Mouse (Mus musculus) erythroblast, embryonic 14.5 days (primary cell): Measurements from ENCODE around the gene Mia3. TPM values are rescaled to one million over a fixed set of nuclear protein-coding genes. Genes with fewer than 3 reads are reported as not detected.
"Not testable (repeated sequence)": the region's sequence is repeated elsewhere in the genome, so short reads cannot be mapped to it uniquely, and the experiment has no call there.

Experiments
- H3K27me3 ChIP-seq: 2 replicates; pipeline ENCODE4 v1.6.1; 2012; ENCODE audit warnings: inconsistent platforms; ENCODE audit not compliant: control insufficient read depth
- H3K36me3 ChIP-seq: 2 replicates; pipeline ENCODE4 v1.6.1; 2012; ENCODE audit warnings: mild to moderate bottlenecking, inconsistent platforms; ENCODE audit not compliant: control insufficient read depth
- H3K4me1 ChIP-seq: 2 replicates; pipeline ENCODE4 v1.6.1; 2012; ENCODE audit warnings: inconsistent platforms; ENCODE audit not compliant: control insufficient read depth
- H3K4me3 ChIP-seq: replicated peaks from 2 replicates; pipeline ENCODE3; 2012; ENCODE audit warnings: moderate library complexity, mild to moderate bottlenecking, inconsistent platforms
- H3K9me3 ChIP-seq: 2 replicates; pipeline ENCODE4 v1.6.1; 2012; ENCODE audit warnings: low read length, inconsistent platforms, mixed read lengths; ENCODE audit not compliant: control insufficient read depth
- GATA1 ChIP-seq: IDR thresholded peaks from 2 replicates; pipeline ENCODE4 v1.6.1; 2012; ENCODE audit warnings: low read length, inconsistent platforms, mixed read lengths
- TAL1 ChIP-seq: IDR thresholded peaks from 3 replicates; pipeline ENCODE4 v1.6.1; 2012; ENCODE audit warnings: low read length, inconsistent platforms, mixed read lengths
- polyA plus RNA-seq: library from polyadenylated mRNA; stranded (reverse); fragments of >175 nt; gene quantifications from 2 replicates; pipeline ENCODE4 v1.2.3, GENCODE M21; 2012

The Mia3 gene
- polyA plus RNA-seq, 1 experiment: 1.7 TPM

- no peaks in the 10 kb centered on the region for H3K4me1 ChIP-seq
- H3K9me3 ChIP-seq: no peaks in the 10 kb centered on the region
- TF ChIP-seq GATA1: no peak
- TF ChIP-seq TAL1: no peak
- no peak overlapping the region for H3K4me3 ChIP-seq
- H3K27me3 ChIP-seq: no peaks in the 10 kb centered on the region
- peaks cover 95% of the 10 kb centered on the region for H3K36me3 ChIP-seq
These were observed 53.6 kb downstream of the Mia3 start for GRCm38 (mm10) chr1:183315783-183316182.

- H3K9me3 ChIP-seq: no peaks in the 10 kb centered on the region
- H3K4me1 ChIP-seq: no peaks in the 10 kb centered on the region
- H3K27me3 ChIP-seq: no peaks in the 10 kb centered on the region
- H3K4me3 ChIP-seq: no peak overlapping the region
- H3K36me3 ChIP-seq: peaks cover 92% of the 10 kb centered on the region
- no peak for TF ChIP-seq GATA1
- TF ChIP-seq TAL1: no peak
These were observed 57.3 kb downstream of the Mia3 start for GRCm38 (mm10) chr1:183312076-183312475.

DNA sequence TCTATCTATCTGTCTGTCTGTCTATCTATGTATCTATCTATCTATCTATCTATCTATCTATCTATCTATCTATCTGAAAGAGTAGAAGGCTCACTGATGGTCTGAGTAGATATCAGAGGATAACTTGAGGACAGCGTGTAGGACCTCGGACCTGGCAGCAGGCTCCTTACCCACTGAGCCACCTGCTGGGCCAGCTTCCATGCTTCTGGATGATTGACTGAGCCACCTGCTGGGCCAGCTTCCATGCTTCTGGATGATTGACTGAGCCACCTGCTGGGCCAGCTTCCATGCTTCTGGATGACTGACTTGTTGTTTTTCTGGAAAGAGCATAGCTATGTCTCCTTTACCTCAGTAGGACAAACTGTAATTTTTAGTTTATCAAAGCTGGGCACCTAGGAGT lies 59.8 kb downstream of the Mia3 start:
- H3K9me3 ChIP-seq, H3K4me3 ChIP-seq, H3K27me3 ChIP-seq, H3K4me1 ChIP-seq: not testable (repeated sequence)
- peaks cover 83% of the 10 kb centered on the region for H3K36me3 ChIP-seq

- TF ChIP-seq TAL1: no peak
- no peak for TF ChIP-seq GATA1
- Histone ChIP-seq H3K4me3 (no peak overlapping the region), H3K27me3 (no peaks in the 10 kb centered on the region), H3K4me1 (no peaks in the 10 kb centered on the region), H3K36me3 (peaks cover 77% of the 10 kb centered on the region), H3K9me3 (no peaks in the 10 kb centered on the region)
These were observed 60.9 kb downstream of the Mia3 start for GRCm38 (mm10) chr1:183308476-183308875.

DNA sequence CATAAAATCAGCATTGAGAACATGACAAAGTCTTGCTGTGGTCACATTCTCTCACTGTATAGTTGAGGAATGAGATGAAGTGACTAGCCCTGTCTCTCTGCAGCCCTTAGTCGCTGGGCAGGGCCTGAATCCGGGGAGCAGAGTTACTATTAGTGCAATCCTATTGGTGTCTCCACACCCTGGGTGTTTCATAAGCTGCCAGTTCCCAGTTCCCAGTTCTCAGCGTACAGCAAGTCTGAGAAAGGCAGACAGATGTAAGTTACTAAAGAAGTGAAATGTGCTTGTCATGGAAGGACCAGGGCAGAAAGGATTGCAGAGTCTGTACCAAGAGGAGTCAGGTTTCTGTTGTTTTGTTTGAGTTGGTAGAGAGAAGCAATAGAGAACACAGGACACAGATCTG lies 61.8 kb downstream of the Mia3 start:
- TF ChIP-seq TAL1 (no peak), GATA1 (no peak)
- H3K4me3 ChIP-seq: no peak overlapping the region
- H3K4me1 ChIP-seq: no peaks in the 10 kb centered on the region
- no peaks in the 10 kb centered on the region for H3K9me3 ChIP-seq
- peaks cover 69% of the 10 kb centered on the region for H3K36me3 ChIP-seq
- H3K27me3 ChIP-seq: no peaks in the 10 kb centered on the region

DNA sequence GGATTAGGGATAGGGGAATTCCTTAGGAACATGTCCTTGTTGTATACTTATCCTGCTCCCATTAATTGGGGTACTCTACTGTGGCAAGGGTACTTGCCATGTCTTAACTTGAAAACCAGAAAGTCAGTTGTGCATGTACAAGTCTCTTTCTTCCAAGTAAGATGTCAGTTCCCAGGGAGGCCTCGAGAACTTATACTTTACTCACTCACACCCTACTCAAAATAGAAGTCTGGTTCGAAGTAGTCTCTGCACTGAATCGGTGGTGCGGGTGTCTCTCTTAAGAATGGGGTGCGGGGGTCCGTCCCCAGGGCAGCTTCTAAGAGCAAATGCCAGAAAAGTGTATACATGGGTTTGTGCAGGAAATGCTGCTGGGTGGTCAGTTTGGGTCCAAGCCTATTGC lies 70.2 kb downstream of the Mia3 start:
- Histone ChIP-seq H3K9me3 (no peaks in the 10 kb centered on the region), H3K4me3 (no peak overlapping the region)
- no peak for TF ChIP-seq GATA1
- no peak for TF ChIP-seq TAL1

DNA sequence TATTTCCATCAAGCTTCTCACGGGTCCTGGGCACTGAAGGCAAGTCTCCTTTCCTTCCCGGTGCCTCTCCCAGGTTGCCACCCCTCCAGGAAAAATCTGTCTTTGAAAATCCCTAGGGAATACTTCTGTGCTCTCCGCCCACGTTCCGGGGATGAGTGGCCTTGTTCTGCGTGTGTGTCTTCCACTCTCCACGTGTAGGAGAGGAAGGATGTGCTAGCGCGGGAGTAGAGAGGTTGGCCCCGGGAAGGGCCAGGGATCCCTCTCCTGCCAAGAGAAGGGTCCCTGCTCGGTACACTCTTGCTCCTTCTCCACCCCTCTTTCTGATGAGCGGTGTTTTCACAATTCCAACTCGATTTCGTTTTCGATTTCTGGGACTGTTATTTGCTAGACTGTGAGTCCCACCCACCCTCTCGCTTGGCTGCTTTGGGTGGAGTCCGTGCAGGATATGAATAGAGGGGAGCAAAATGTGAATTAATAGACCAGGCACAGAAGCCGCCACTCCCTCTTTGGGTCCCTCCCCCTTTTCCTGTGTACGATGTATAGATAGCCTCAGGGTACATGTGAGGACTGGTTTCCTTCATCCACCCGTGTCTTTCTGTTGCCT lies 71.4 kb downstream of the Mia3 start:
- Histone ChIP-seq H3K4me3 (peak overlapping the region; percentile 65), H3K36me3 (peaks cover 14% of the 10 kb centered on the region), H3K27me3 (no peaks in the 10 kb centered on the region), H3K4me1 (peaks cover 2% of the 10 kb centered on the region; the same call in 1 of the 2 replicates), H3K9me3 (no peaks in the 10 kb centered on the region)
- TF ChIP-seq GATA1 (no peak), TAL1 (no peak)

More for the DNA sequence above, 70.2 kb downstream of the Mia3 start:
- Histone ChIP-seq H3K4me1 (peaks cover 2% of the 10 kb centered on the region; the same call in 1 of the 2 replicates), H3K27me3 (no peaks in the 10 kb centered on the region), H3K36me3 (peaks cover 3% of the 10 kb centered on the region)

DNA sequence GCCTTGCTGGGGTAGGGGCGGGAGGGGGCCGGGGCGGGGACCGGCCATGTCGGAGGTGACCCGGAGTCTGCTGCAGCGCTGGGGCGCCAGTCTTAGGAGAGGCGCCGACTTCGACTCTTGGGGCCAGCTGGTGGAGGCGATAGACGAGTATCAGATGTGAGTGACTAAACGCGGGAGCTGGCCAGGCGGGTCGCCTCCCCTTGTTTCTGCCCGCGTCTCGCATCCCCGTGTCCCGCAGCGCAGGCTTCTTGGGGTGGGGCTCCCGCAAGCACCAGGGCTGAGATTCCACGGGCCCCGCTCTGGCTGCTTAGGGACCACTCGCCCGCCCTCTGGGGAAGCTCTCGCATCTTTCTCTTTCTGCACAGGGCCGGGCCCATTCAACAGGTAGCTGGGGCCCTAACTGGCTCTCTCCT lies 71.9 kb downstream of the Mia3 start:
- Histone ChIP-seq H3K4me3 (peak overlapping the region; percentile 65), H3K36me3 (peaks cover 19% of the 10 kb centered on the region), H3K9me3 (no peaks in the 10 kb centered on the region), H3K4me1 (peaks cover 2% of the 10 kb centered on the region; the same call in 1 of the 2 replicates), H3K27me3 (no peaks in the 10 kb centered on the region)
- TF ChIP-seq TAL1 (no peak), GATA1 (no peak)

DNA sequence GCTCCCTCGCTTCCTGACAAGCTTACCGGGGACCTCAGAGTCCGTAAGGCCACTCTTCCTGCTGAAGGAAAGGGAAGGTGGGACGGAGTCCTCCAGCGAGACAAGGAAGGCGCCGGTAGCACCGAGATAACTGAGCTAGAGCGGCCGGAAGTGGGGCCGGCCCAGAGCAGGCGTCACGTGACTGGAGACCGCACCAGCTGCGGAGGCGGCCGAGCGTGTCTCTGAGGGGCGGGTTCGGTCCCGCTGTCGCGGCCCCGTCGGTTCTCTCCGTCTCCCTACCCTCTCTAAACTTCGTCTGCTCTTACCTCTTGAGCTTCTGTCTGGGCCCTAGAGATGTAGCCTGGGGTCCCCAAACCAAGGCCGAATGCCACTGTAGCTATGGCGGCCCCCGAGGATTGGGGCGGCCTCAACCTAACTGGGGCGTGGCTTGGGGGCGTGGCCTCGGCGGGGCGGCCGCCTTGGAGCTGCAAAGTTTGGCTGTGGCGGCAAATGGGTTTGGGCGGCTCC lies 72.4 kb downstream of the Mia3 start, which contains the start of gene Brox:
Brox (minus strand) TSS at position 393 of the 507 bp plus-strand sequence.
- Histone ChIP-seq H3K36me3 (peaks cover 24% of the 10 kb centered on the region), H3K9me3 (no peaks in the 10 kb centered on the region), H3K4me1 (peaks cover 2% of the 10 kb centered on the region; the same call in 1 of the 2 replicates), H3K4me3 (peak within 1 kb of the TSS; percentile 65), H3K27me3 (no peaks in the 10 kb centered on the region)
- no peak for TF ChIP-seq TAL1
- TF ChIP-seq GATA1: 0 out of 2 replicates have a peak, but pooled peaks have one; percentile 52
